Mouse (Mus musculus): ENCODE results near the gene B430305J03Rik. TPM values are rescaled to one million over a fixed set of nuclear protein-coding genes. Genes with fewer than 3 reads are reported as not detected.

B430305J03Rik gene
- total RNA-seq, 1 experiment = 3.2 TPM

GRCm38 (mm10) chr3:61349433-61349832, 16.3 kb downstream of the B430305J03Rik start:
- in situ Hi-C loops (cut with MboI; ENCODE audit: low sequenced_read_pairs in 2 of 2, unreplicated experiment in 2 of 2) = no loop called here
- no peaks in the 10 kb centered on the region for H3K4me1 ChIP-seq (ENCODE audit: control insufficient read depth in 2 of 2, insufficient read depth in 2 of 2, low read length in 2 of 2, poor library complexity in 1 of 2)
- DNase-seq (ENCODE audit: low read depth, low spot score) = no peak
- no peaks in the 10 kb centered on the region for H3K9me3 ChIP-seq (ENCODE audit: control insufficient read depth, insufficient read depth, low read depth, low read length)
- no peak overlapping the region for H3K9ac ChIP-seq (ENCODE audit: insufficient read depth, low read depth, low read length, poor library complexity, severe bottlenecking)
- TF ChIP-seq ZC3H11A (IDR thresholded peaks at IDR 0.05; ENCODE audit: borderline replicate concordance, low read depth, low read length) (no peak), HCFC1 (IDR thresholded peaks at IDR 0.05; ENCODE audit: borderline replicate concordance, insufficient read depth, low read length) (no peak), MAFK (IDR thresholded peaks at IDR 0.05; ENCODE audit: insufficient read depth, low read depth, low read length) (no peak), CHD2 (IDR thresholded peaks at IDR 0.05; ENCODE audit: low read depth, low read length) (no peak), ZNF384 (IDR thresholded peaks at IDR 0.05; ENCODE audit: low read depth, low read length) (no peak)
- no peak overlapping the region for H3K27ac ChIP-seq (ENCODE audit: insufficient read depth, low read depth, low read length, poor library complexity, severe bottlenecking)
- no peak overlapping the region for H3K4me3 ChIP-seq (ENCODE audit: insufficient read depth in 1 of 2, low read depth in 1 of 2, low read length in 2 of 2, poor library complexity in 1 of 2, severe bottlenecking in 1 of 2)
- no peaks in the 10 kb centered on the region for H3K36me3 ChIP-seq (ENCODE audit: control insufficient read depth, insufficient read depth, low read length, poor library complexity, severe bottlenecking)

GRCm38 (mm10) chr3:61348036-61348614, 17.6 kb downstream of the B430305J03Rik start:
- Histone ChIP-seq H3K9me3 (ENCODE audit: control insufficient read depth, insufficient read depth, low read depth, low read length) (no peaks in the 10 kb centered on the region), H3K4me3 (ENCODE audit: insufficient read depth in 1 of 2, low read depth in 1 of 2, low read length in 2 of 2, poor library complexity in 1 of 2, severe bottlenecking in 1 of 2) (no peak overlapping the region), H3K9ac (ENCODE audit: insufficient read depth, low read depth, low read length, poor library complexity, severe bottlenecking) (no peak overlapping the region), H3K36me3 (ENCODE audit: control insufficient read depth, insufficient read depth, low read length, poor library complexity, severe bottlenecking) (no peaks in the 10 kb centered on the region), H3K4me1 (ENCODE audit: control insufficient read depth in 2 of 2, insufficient read depth in 2 of 2, low read length in 2 of 2, poor library complexity in 1 of 2) (no peaks in the 10 kb centered on the region), H3K27ac (ENCODE audit: insufficient read depth, low read depth, low read length, poor library complexity, severe bottlenecking) (no peak overlapping the region)
- TF ChIP-seq ZC3H11A (IDR thresholded peaks at IDR 0.05; ENCODE audit: borderline replicate concordance, low read depth, low read length) (no peak), MAFK (IDR thresholded peaks at IDR 0.05; ENCODE audit: insufficient read depth, low read depth, low read length) (no peak), HCFC1 (IDR thresholded peaks at IDR 0.05; ENCODE audit: borderline replicate concordance, insufficient read depth, low read length) (no peak), CHD2 (IDR thresholded peaks at IDR 0.05; ENCODE audit: low read depth, low read length) (no peak), ZNF384 (IDR thresholded peaks at IDR 0.05; ENCODE audit: low read depth, low read length) (no peak)
- in situ Hi-C loops (cut with MboI; ENCODE audit: low sequenced_read_pairs in 2 of 2, unreplicated experiment in 2 of 2) = no loop called here
- DNase-seq (ENCODE audit: low read depth, low spot score) = no peak

GRCm38 (mm10) chr3:61345636-61346035, 20.1 kb downstream of the B430305J03Rik start:
- Histone ChIP-seq H3K27ac (ENCODE audit: insufficient read depth, low read depth, low read length, poor library complexity, severe bottlenecking) (no peak overlapping the region), H3K4me3 (ENCODE audit: insufficient read depth in 1 of 2, low read depth in 1 of 2, low read length in 2 of 2, poor library complexity in 1 of 2, severe bottlenecking in 1 of 2) (no peak overlapping the region), H3K9me3 (ENCODE audit: control insufficient read depth, insufficient read depth, low read depth, low read length) (no peaks in the 10 kb centered on the region), H3K9ac (ENCODE audit: insufficient read depth, low read depth, low read length, poor library complexity, severe bottlenecking) (no peak overlapping the region), H3K36me3 (ENCODE audit: control insufficient read depth, insufficient read depth, low read length, poor library complexity, severe bottlenecking) (no peaks in the 10 kb centered on the region), H3K4me1 (ENCODE audit: control insufficient read depth in 2 of 2, insufficient read depth in 2 of 2, low read length in 2 of 2, poor library complexity in 1 of 2) (0 out of 4 replicates have a peak, but pooled peaks cover 0 to 2% of the 10 kb centered on the region in 2 experiments)
- in situ Hi-C loops (cut with MboI; ENCODE audit: low sequenced_read_pairs in 2 of 2, unreplicated experiment in 2 of 2) = no loop called here
- TF ChIP-seq ZC3H11A (IDR thresholded peaks at IDR 0.05; ENCODE audit: borderline replicate concordance, low read depth, low read length) (no peak), MAFK (IDR thresholded peaks at IDR 0.05; ENCODE audit: insufficient read depth, low read depth, low read length) (no peak), CHD2 (IDR thresholded peaks at IDR 0.05; ENCODE audit: low read depth, low read length) (no peak), HCFC1 (IDR thresholded peaks at IDR 0.05; ENCODE audit: borderline replicate concordance, insufficient read depth, low read length) (no peak), ZNF384 (IDR thresholded peaks at IDR 0.05; ENCODE audit: low read depth, low read length) (no peak)
- DNase-seq (ENCODE audit: low read depth, low spot score) = no peak

DNA sequence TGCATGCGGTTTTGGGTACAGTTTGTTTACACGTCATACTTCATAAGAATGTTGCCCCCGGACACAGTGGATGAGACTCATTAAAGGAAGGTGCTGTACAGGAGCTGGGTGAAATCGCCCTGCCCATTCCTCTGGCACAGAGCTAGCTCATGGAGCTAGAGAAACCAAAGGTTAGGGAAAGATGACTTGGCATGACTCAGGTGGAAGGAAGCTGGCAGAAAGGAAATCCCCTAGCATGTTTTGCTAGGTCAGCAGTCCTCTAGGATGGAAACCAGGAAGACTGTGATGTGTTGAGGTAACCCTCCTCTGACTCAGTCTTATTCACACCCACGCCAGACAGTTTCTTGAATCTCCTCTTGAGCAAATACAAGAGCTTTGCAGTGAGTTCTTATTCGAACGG, 21.7 kb downstream of the B430305J03Rik start:
- in situ Hi-C loops (cut with MboI; ENCODE audit: low sequenced_read_pairs in 2 of 2, unreplicated experiment in 2 of 2) = no loop called here
- H3K4me3 ChIP-seq (ENCODE audit: insufficient read depth in 1 of 2, low read depth in 1 of 2, low read length in 2 of 2, poor library complexity in 1 of 2, severe bottlenecking in 1 of 2) = no peak overlapping the region
- H3K36me3 ChIP-seq (ENCODE audit: control insufficient read depth, insufficient read depth, low read length, poor library complexity, severe bottlenecking) = no peaks in the 10 kb centered on the region
- no peak overlapping the region for H3K9ac ChIP-seq (ENCODE audit: insufficient read depth, low read depth, low read length, poor library complexity, severe bottlenecking)
- H3K9me3 ChIP-seq (ENCODE audit: control insufficient read depth, insufficient read depth, low read depth, low read length) = no peaks in the 10 kb centered on the region
- TF ChIP-seq CHD2 (IDR thresholded peaks at IDR 0.05; ENCODE audit: low read depth, low read length) = no peak
- peak; percentile 75 for TF ChIP-seq MAFK (IDR thresholded peaks at IDR 0.05; ENCODE audit: insufficient read depth, low read depth, low read length)
- DNase-seq (ENCODE audit: low read depth, low spot score) = no peak
- 0 out of 4 replicates have a peak, but pooled peaks cover 0 to 2% of the 10 kb centered on the region in 2 experiments for H3K4me1 ChIP-seq (ENCODE audit: control insufficient read depth in 2 of 2, insufficient read depth in 2 of 2, low read length in 2 of 2, poor library complexity in 1 of 2)
- no peak overlapping the region for H3K27ac ChIP-seq (ENCODE audit: insufficient read depth, low read depth, low read length, poor library complexity, severe bottlenecking)

DNA sequence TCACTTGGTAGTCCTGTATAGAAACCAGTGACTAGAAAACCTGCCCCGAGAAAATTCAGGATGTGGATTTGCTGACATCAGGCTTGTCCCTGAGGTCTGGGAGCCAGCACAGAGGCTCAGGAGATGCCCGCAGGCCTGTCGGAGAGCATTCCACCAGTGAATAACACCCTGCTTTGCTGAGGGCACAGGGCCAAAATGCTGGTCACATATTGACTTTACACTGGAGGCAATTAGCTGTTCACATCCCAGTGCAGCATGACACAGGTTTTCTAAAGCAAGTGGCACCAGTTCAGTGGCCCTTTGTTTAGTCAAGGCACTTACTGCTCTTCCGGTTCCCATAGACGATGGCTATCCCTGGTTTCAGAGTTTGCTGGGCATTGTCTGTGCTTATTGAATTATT, 25.4 kb downstream of the B430305J03Rik start:
- no peak for DNase-seq (ENCODE audit: low read depth, low spot score)
- H3K4me1 ChIP-seq (ENCODE audit: control insufficient read depth in 2 of 2, insufficient read depth in 2 of 2, low read length in 2 of 2, poor library complexity in 1 of 2) = 0 out of 4 replicates have a peak, but pooled peaks cover 0 to 2% of the 10 kb centered on the region in 2 experiments
- H3K36me3 ChIP-seq (ENCODE audit: control insufficient read depth, insufficient read depth, low read length, poor library complexity, severe bottlenecking) = no peaks in the 10 kb centered on the region
- in situ Hi-C loops (cut with MboI; ENCODE audit: low sequenced_read_pairs in 2 of 2, unreplicated experiment in 2 of 2) = no loop called here
- no peak overlapping the region for H3K4me3 ChIP-seq (ENCODE audit: insufficient read depth in 1 of 2, low read depth in 1 of 2, low read length in 2 of 2, poor library complexity in 1 of 2, severe bottlenecking in 1 of 2)
- no peak overlapping the region for H3K9ac ChIP-seq (ENCODE audit: insufficient read depth, low read depth, low read length, poor library complexity, severe bottlenecking)
- no peak overlapping the region for H3K27ac ChIP-seq (ENCODE audit: insufficient read depth, low read depth, low read length, poor library complexity, severe bottlenecking)
- H3K9me3 ChIP-seq (ENCODE audit: control insufficient read depth, insufficient read depth, low read depth, low read length) = no peaks in the 10 kb centered on the region
- no peak for TF ChIP-seq MAFK (IDR thresholded peaks at IDR 0.05; ENCODE audit: insufficient read depth, low read depth, low read length)
- TF ChIP-seq ZNF384 (IDR thresholded peaks at IDR 0.05; ENCODE audit: low read depth, low read length) = no peak
- no peak for TF ChIP-seq HCFC1 (IDR thresholded peaks at IDR 0.05; ENCODE audit: borderline replicate concordance, insufficient read depth, low read length)
- TF ChIP-seq CHD2 (IDR thresholded peaks at IDR 0.05; ENCODE audit: low read depth, low read length) = no peak
- no peak for TF ChIP-seq ZC3H11A (IDR thresholded peaks at IDR 0.05; ENCODE audit: borderline replicate concordance, low read depth, low read length)

Data from ES-E14 (cell line).